Mouse (Mus musculus) CH12.LX (cell line): ENCODE data around the gene Fryl. TPM values are rescaled to one million over a fixed set of nuclear protein-coding genes. Genes with fewer than 3 reads are reported as not detected.

ENCODE experiments used
- DNase-seq: peaks from one replicate; pipeline ENCODE4 v3.0.0-alpha.2; 2013; ENCODE audit errors: extremely low read depth
- H3K27ac ChIP-seq: 2 replicates; pipeline ENCODE4 v1.5.1; 2012; ENCODE audit warnings: low read depth, mild to moderate bottlenecking, control low read depth, moderate library complexity; ENCODE audit not compliant: insufficient read depth
- H3K27me3 ChIP-seq: replicated peaks from 2 replicates; pipeline ENCODE3; 2012; ENCODE audit warnings: inconsistent platforms
- H3K36me3 ChIP-seq, 2 experiments: replicated peaks in 1 of 2; 2 replicates each; pipeline versions ENCODE3 to v1.6.1; 2012; ENCODE audit warnings: inconsistent platforms in 1 of 2, low read length in 1 of 2, mild to moderate bottlenecking in 1 of 2, mixed read lengths in 1 of 2, moderate library complexity in 1 of 2; ENCODE audit not compliant: control insufficient read depth in 1 of 2, insufficient read depth in 1 of 2
- H3K4me1 ChIP-seq, 2 experiments: 2 replicates each; pipeline ENCODE4 v1.6.1; 2012; ENCODE audit warnings: inconsistent platforms in 1 of 2, moderate library complexity in 1 of 2; ENCODE audit not compliant: insufficient read depth in 2 of 2, control insufficient read depth in 1 of 2
- H3K4me2 ChIP-seq: 2 replicates; pipeline ENCODE4 v1.6.1; 2012; ENCODE audit warnings: low read depth, mild to moderate bottlenecking, control low read depth; ENCODE audit not compliant: poor library complexity, insufficient read depth, severe bottlenecking
- H3K4me3 ChIP-seq, 3 experiments: fragments of 150-350 bp in 1 of 3; sonication (generic) in 1 of 3; replicated peaks in 1 of 3; 2 replicates each; pipeline versions ENCODE3 to v1.5.1; 2011 to 2012; ENCODE audit warnings: low read depth in 2 of 3, low read length in 2 of 3, mild to moderate bottlenecking in 2 of 3, moderate library complexity in 2 of 3, control low read depth in 1 of 3, improper control_type of control experiment in 1 of 3, inconsistent platforms in 1 of 3, mixed read lengths in 1 of 3; ENCODE audit not compliant: poor library complexity in 1 of 3
- H3K79me2 ChIP-seq: replicated peaks from 2 replicates; pipeline ENCODE4 v1.6.1; 2012; ENCODE audit warnings: mild to moderate bottlenecking, moderate library complexity; ENCODE audit not compliant: control insufficient read depth, poor library complexity, insufficient read depth, severe bottlenecking; ENCODE audit errors: extremely low read depth
- H3K9ac ChIP-seq: 2 replicates; pipeline ENCODE4 v1.6.1; 2012; ENCODE audit warnings: low read depth, mild to moderate bottlenecking, control low read depth, moderate library complexity; ENCODE audit not compliant: insufficient read depth
- H3K9me3 ChIP-seq: replicated peaks from 2 replicates; pipeline ENCODE3; 2012; ENCODE audit warnings: low read length, inconsistent platforms, mixed read lengths
- BHLHE40 ChIP-seq: IDR thresholded peaks from 2 replicates; pipeline ENCODE4 v1.6.1; 2011; ENCODE audit warnings: mild to moderate bottlenecking, low read depth, low read length, improper control_type of control experiment
- CHD1 ChIP-seq: IDR thresholded peaks from 2 replicates; pipeline ENCODE4 v1.6.1; 2012; ENCODE audit warnings: low read depth, low read length, improper control_type of control experiment, inconsistent platforms
- CHD2 ChIP-seq: IDR thresholded peaks from 2 replicates; pipeline ENCODE4 v1.6.1; 2011; ENCODE audit warnings: low read length, improper control_type of control experiment
- CTCF ChIP-seq, 2 experiments: IDR thresholded peaks in 1 of 2; conservative IDR thresholded peaks in 1 of 2; 2 replicates each; pipeline ENCODE4 v1.5.1; 2011 to 2012; ENCODE audit warnings: low read depth in 2 of 2, low read length in 2 of 2, improper control_type of control experiment in 1 of 2, inconsistent platforms in 1 of 2, mild to moderate bottlenecking in 1 of 2, moderate library complexity in 1 of 2
- E2F4 ChIP-seq: IDR thresholded peaks from 2 replicates; pipeline ENCODE4 v1.6.1; 2011; ENCODE audit warnings: low read depth, low read length, improper control_type of control experiment; ENCODE audit not compliant: insufficient replicate concordance
- ELF1 ChIP-seq: IDR thresholded peaks from 2 replicates; pipeline ENCODE4 v1.6.1; 2014; ENCODE audit warnings: low read depth, mild to moderate bottlenecking, inconsistent platforms, low read length, improper control_type of control experiment
- ETS1 ChIP-seq: conservative IDR thresholded peaks from 2 replicates; pipeline ENCODE4 v1.6.1; 2012; ENCODE audit warnings: low read depth, mild to moderate bottlenecking, inconsistent platforms, low read length, improper control_type of control experiment, moderate library complexity
- IRF4 ChIP-seq: IDR thresholded peaks from 2 replicates; pipeline ENCODE4 v1.6.1; 2014; ENCODE audit warnings: low read depth, mild to moderate bottlenecking, inconsistent platforms, low read length, improper control_type of control experiment
- JUN ChIP-seq: IDR thresholded peaks from 2 replicates; pipeline ENCODE4 v1.6.1; 2011; ENCODE audit warnings: low read depth, mild to moderate bottlenecking, low read length, improper control_type of control experiment, moderate library complexity; ENCODE audit not compliant: insufficient read depth
- KAT2A ChIP-seq: IDR thresholded peaks from 2 replicates; pipeline ENCODE4 v1.6.1; 2012; ENCODE audit warnings: low read length, improper control_type of control experiment, inconsistent platforms; ENCODE audit not compliant: insufficient replicate concordance
- MXI1 ChIP-seq: IDR thresholded peaks from 2 replicates; pipeline ENCODE4 v1.6.1; 2011; ENCODE audit warnings: mild to moderate bottlenecking, low read depth, low read length, improper control_type of control experiment
- POLR2A ChIP-seq: IDR thresholded peaks from 2 replicates; pipeline ENCODE4 v1.6.1; 2011; ENCODE audit warnings: low read depth, mild to moderate bottlenecking, improper control_type of control experiment, low read length
- POLR2AphosphoS2 ChIP-seq: IDR thresholded peaks from 2 replicates; pipeline ENCODE4 v1.6.1; 2011; ENCODE audit warnings: low read depth, low read length, improper control_type of control experiment
- RCOR1 ChIP-seq: conservative IDR thresholded peaks from 2 replicates; pipeline ENCODE4 v1.6.1; 2012; ENCODE audit warnings: low read depth, mild to moderate bottlenecking, inconsistent platforms, low read length, improper control_type of control experiment
- TCF12 ChIP-seq: IDR thresholded peaks from 2 replicates; pipeline ENCODE4 v1.6.1; 2014; ENCODE audit warnings: low read depth, mild to moderate bottlenecking, inconsistent platforms, low read length, improper control_type of control experiment
- USF1 ChIP-seq: IDR thresholded peaks from 2 replicates; pipeline ENCODE4 v1.6.1; 2014; ENCODE audit warnings: low read depth, mild to moderate bottlenecking, inconsistent platforms, low read length, improper control_type of control experiment
- USF2 ChIP-seq: conservative IDR thresholded peaks from 2 replicates; pipeline ENCODE4 v1.6.1; 2011; ENCODE audit warnings: low read depth, low read length, improper control_type of control experiment
- ZC3H11A ChIP-seq: IDR thresholded peaks from 2 replicates; pipeline ENCODE4 v1.6.1; 2012; ENCODE audit warnings: low read depth, mild to moderate bottlenecking, inconsistent platforms, low read length, improper control_type of control experiment
- ZKSCAN1 ChIP-seq: IDR thresholded peaks from 2 replicates; pipeline ENCODE4 v1.6.1; 2012; ENCODE audit warnings: low read depth, inconsistent platforms, low read length, improper control_type of control experiment, borderline replicate concordance
- dilution Hi-C: fragments of 300-500 bp; cut with MboI; formaldehyde crosslinking; loops from 2 replicates; pipeline ENCODE4 v1.14.3; 2020; ENCODE audit warnings: low sequenced_read_pairs; ENCODE audit not compliant: extremely low pct_unique_long_range_greater_than_20kb, extremely low pct_ligation_motif_present
- in situ Hi-C: fragments of 300-500 bp; cut with MboI; formaldehyde crosslinking; loops from 3 replicates; pipeline ENCODE4 v1.14.3; 2019; ENCODE audit warnings: low sequenced_read_pairs, low pct_ligation_motif_present, low pct_unique_long_range_greater_than_20kb, mixed read lengths
- polyA plus RNA-seq: library from polyadenylated mRNA; unstranded; fragments of >175 nt; gene quantifications from 2 replicates; pipeline ENCODE4 v1.2.1, GENCODE M21; 2012; ENCODE audit warnings: low read depth; ENCODE audit not compliant: insufficient read length
- total RNA-seq, 2 experiments: library from RNA; depleted of rRNA; stranded (reverse); fragments of 300-350 nt in 1 of 2; fragments of >200 nt in 1 of 2; gene quantifications; 2 replicates each; pipeline ENCODE4 v1.2.3; 2012 to 2014

Gene Fryl
- total and polyA plus RNA-seq, 3 experiments: 23.2 to 38.4 (median 31.3) TPM

DNA sequence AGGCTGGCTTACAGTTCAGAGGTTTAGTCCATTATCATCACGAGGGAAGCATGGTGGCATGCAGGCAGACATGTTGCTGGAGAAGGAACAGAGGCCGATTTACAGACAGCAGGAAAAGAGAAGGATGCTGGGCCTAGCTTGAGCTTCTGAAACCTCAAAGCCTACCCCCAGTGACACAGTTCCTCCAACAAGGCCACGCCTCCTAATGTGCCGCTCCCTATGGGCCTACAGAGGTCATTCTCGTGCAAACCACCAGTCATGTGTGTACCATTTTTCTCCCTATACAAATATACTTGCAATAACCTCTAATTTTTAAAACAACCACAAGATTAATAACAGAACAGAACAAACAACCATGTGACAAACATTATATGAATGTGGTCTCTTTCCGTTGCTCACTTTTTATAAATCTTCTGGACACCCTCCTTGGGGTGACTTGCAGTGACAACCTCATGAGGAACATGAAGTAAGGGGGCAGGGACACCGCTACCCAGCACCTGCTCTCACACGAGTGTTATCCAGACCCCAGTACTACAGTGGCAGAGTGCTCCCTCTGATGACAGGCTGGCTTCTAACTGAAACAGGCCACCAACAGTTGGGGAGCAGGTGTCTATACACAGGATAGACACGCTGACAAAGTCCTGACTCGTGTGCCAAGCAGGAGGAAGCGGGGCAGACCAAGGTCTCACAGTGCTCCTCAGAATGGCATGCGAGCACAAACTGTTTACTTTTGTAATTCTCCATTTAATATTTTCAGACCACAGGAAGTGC lies 80.9 kb downstream of the Fryl start:
- in situ Hi-C loops (no loop called here), dilution Hi-C loops (no loop called here)
- TF ChIP-seq USF1 (no peak), CHD2 (no peak), POLR2AphosphoS2 (no peak), RCOR1 (no peak), ELF1 (no peak), BHLHE40 (no peak), TCF12 (no peak), ZC3H11A (no peak), MXI1 (no peak), JUN (no peak), USF2 (no peak), E2F4 (no peak), IRF4 (no peak), CTCF (conservative IDR thresholded peaks at IDR 0.05 in 1 of 2, IDR thresholded peaks at IDR 0.05 in 1 of 2; ENCODE audit: low read depth in 2 of 2, low read length in 2 of 2) (no peak)

DNA sequence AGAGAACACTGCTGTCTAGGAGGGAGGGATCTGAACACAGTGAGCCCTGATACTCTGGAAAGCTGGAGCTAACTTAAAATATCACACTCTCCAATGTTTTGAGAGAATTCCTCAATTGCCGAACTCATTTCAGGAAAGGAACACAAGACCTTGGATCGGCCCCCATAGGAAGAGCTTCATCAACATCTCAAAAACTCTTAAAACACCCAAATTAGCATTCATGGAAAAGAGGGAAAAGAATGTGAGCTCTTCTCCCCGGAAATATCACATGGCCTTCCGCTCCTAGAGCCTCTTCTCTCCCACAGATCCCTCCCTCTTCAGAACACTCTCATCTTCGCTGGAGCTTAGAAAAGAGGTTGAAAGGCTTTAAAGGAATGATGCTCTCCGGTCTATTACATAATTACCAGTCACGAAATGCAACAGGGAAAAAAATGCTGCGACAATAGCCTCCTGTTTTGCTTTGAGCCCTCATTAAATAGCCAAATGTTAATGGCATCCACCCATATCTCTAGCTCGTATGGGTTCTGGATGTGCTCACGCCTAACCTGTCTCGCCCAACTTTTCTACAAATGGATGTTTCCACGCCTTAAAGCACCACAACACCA lies 84.4 kb downstream of the Fryl start:
- H3K9me3 ChIP-seq: peaks cover 6% of the 10 kb centered on the region
- H3K79me2 ChIP-seq: peaks cover 5% of the 10 kb centered on the region
- dilution Hi-C loops: no loop called here
- no peak for DNase-seq
- no peak overlapping the region for H3K4me3 ChIP-seq
- TF ChIP-seq ETS1: no peak
- TF ChIP-seq CHD1: no peak
- TF ChIP-seq ZKSCAN1: no peak
- TF ChIP-seq KAT2A: no peak
- TF ChIP-seq POLR2A: no peak
- peaks cover 3 to 24% of the 10 kb centered on the region in 2 experiments; a peak in 3 of 4 replicates for H3K4me1 ChIP-seq
- no peak overlapping the region for H3K4me2 ChIP-seq
- in situ Hi-C loops: no loop called here
- no peak overlapping the region for H3K27ac ChIP-seq
- peaks cover 0 to 21% of the 10 kb centered on the region in 2 experiments for H3K36me3 ChIP-seq
- no peak overlapping the region for H3K9ac ChIP-seq
- H3K27me3 ChIP-seq: no peaks in the 10 kb centered on the region

More for the DNA sequence above, 80.9 kb downstream of the Fryl start:
- DNase-seq: no peak
- no peaks in the 10 kb centered on the region for H3K27me3 ChIP-seq
- H3K4me1 ChIP-seq: peaks cover 3 to 16% of the 10 kb centered on the region in 2 experiments; a peak in 3 of 4 replicates
- peaks cover 0 to 25% of the 10 kb centered on the region in 2 experiments for H3K36me3 ChIP-seq
- no peak overlapping the region for H3K27ac ChIP-seq
- no peak overlapping the region for H3K4me3 ChIP-seq
- no peak overlapping the region for H3K4me2 ChIP-seq
- no peaks in the 10 kb centered on the region; the same call in none of the 2 replicates for H3K79me2 ChIP-seq
- peaks cover 6% of the 10 kb centered on the region for H3K9me3 ChIP-seq
- H3K9ac ChIP-seq: no peak overlapping the region
